Mouse (Mus musculus): ENCODE results near the gene Selenoo. TPM values are rescaled to one million over a fixed set of nuclear protein-coding genes. Genes with fewer than 3 reads are reported as not detected.
A peak's percentile ranks its signal among the peaks of the same experiment; 100 is the strongest.

Gene Selenoo
- polyA plus RNA-seq, 1 experiment from 2014 or later = 31.1 TPM

GRCm38 (mm10) chr15:89138046-89138405 lies 49.1 kb downstream of the Selenoo start:
- ChIA-PET CTCF (interaction anchor here (2.5 kb wide), 1 partner anchor 9 kb away, joined by 9 read pairs; the partner anchor contains the start of gene Hdac10), POLR2A (interaction anchor here (0.8 kb wide), 1 partner anchor 10 kb away, joined by 3 read pairs; the partner anchor contains the start of gene Hdac10)
- in situ Hi-C loops (cut with MboI; ENCODE audit: low pct_unique_long_range_greater_than_20kb) = no loop called here
- no peaks in the 10 kb centered on the region for H3K27me3 ChIP-seq
- ATAC-seq = no peak
- DNase-seq (ENCODE audit: low read depth, low spot score) = no peak
- no peak for TF ChIP-seq CTCF (IDR thresholded peaks at IDR 0.05)

DNA sequence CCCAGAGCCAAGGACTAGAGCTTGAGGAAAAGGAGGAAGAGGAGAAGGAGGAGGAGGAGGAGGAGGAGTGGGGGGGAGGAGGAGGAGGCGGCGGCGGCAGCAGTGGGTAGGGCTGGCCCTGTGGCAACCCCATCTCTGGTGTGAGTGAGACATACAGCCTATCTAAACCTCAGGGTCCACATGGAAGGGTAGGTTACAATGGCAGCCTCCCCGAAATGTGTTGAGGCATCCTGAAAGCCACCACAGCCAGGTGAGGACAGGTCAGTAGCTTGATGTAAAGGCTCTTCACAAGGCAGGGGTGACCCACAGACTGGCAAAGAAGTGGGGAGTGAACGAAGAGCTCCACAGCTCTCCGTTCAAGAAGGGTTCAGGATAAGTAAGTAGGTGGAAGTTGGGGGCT lies 49.6 kb downstream of the Selenoo start:
- ATAC-seq (no peak), DNase-seq (ENCODE audit: low read depth, low spot score) (no peak)
- POLR2A ChIA-PET = interaction anchor here (0.8 kb wide), 1 partner anchor 10 kb away, joined by 3 read pairs; the partner anchor contains the start of gene Hdac10
- no peak for TF ChIP-seq CTCF (IDR thresholded peaks at IDR 0.05)
- no peaks in the 10 kb centered on the region for H3K27me3 ChIP-seq
- CTCF ChIA-PET = interaction anchor here (2.5 kb wide), 1 partner anchor 10 kb away, joined by 9 read pairs; the partner anchor contains the start of gene Hdac10
- in situ Hi-C loops (cut with MboI; ENCODE audit: low pct_unique_long_range_greater_than_20kb) = no loop called here

DNA sequence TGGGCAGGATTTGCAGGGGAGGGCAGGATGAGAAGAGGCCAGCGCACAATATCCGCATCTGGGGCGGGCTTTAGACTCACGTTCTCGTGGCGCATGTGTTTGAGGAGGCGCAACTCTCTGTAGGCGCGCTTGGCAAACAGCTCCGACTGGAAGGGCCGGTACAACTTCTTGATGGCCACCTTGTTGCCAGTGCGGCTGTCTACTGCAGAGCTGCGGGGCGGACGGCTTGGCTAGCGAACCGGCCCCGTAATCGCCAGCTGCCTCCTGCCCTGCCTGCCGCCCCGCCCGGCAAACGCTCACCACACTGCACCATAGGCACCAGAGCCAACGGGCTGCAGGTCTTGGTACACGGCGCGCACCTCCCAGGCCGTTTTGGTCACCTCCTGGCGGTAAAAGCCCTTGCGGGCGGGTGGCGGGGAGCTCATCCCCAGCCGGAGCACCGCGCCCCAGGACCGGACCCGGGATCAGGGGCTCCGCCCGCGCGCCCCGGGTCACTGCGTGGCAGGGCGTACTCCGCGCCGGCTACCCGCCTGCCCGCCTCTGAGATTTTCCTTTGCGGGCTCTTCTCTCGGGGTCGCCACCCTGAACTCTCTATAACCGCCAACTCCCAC lies 51.3 kb downstream of the Selenoo start:
- TF ChIP-seq CTCF (IDR thresholded peaks at IDR 0.05) = no peak
- no peaks in the 10 kb centered on the region for H3K27me3 ChIP-seq
- DNase-seq (ENCODE audit: low read depth, low spot score) (no peak), ATAC-seq (peak; percentile 57)
- ChIA-PET POLR2A (no interaction called here), CTCF (interaction anchor here (1.0 to 1.5 kb wide), 2 partner anchors 10 to 12 kb away, joined by 4 read pairs; partner anchors contain the start of gene Hdac10)
- in situ Hi-C loops (cut with MboI; ENCODE audit: low pct_unique_long_range_greater_than_20kb) = no loop called here

DNA sequence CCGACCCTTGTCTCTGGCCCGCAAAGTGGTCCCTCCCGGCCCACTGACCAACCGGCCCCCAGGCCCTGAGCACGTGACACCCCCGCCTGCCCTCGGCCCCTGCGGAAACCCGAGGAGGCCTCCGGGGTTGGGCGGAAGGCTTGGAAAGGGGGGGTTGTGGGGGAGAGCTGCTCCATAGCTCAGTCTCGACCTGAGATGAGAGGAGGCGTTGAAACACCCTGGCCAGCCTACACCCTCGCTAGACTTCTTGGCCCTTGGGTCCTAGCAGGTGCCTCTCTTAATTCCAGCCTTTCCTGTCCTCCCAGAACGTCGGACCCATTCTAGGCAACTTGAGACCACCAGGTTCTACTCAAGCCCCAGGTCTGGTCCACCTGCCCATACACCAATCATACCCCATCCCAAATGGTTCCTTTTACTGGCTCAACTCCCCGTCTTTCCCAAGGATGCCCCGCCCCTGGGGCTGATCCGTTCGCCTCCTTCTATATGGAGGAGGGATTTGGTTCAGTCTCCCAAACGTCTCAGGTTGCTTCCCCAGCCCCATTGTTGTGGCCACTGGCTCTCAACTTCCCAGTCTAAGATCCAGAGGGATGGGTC lies 51.9 kb downstream of the Selenoo start, which contains the start of gene Mapk12:
Gene Mapk12, minus strand, starts transcription at position 45 of the 594 bp plus-strand sequence.
- H3K27me3 ChIP-seq = no peaks in the 10 kb centered on the region
- ChIA-PET POLR2A (interaction anchor here (0.5 to 1.2 kb wide), 2 partner anchors 14 to 29 kb away, joined by 3 read pairs; no protein-coding TSS in a partner anchor), CTCF (interaction anchor here (1.2 to 1.5 kb wide), 3 partner anchors 9 to 55 kb away, joined by 3 to 4 read pairs (median 4); partner anchors contain the start of gene Dennd6b)
- in situ Hi-C loops (cut with MboI; ENCODE audit: low pct_unique_long_range_greater_than_20kb) = no loop called here
- DNase-seq (ENCODE audit: low read depth, low spot score) (no peak), ATAC-seq (peak; percentile 10)
- TF ChIP-seq CTCF (IDR thresholded peaks at IDR 0.05) = no peak

DNA sequence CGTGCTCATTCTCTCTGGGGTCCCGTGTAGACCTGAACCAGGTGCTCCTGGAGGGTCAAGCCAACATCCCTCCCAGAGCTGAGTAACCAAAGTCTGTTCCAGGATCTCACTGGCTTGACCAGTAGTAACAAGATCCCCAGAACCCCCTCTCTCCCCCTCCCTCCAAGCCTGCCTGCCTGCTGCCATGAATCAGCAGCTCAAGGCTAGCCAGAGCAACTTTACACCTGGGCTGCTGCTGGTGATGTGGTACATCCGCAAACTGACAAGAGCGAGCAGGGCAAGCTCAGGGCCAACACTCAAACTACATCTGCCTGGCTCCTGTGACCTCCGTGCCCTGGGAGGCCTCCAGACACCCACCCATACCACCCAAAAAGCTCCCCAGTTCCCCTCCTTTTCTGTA lies 52.6 kb downstream of the Selenoo start:
- CTCF ChIA-PET = interaction anchor here (1.2 to 1.5 kb wide), 3 partner anchors 8 to 55 kb away, joined by 3 to 4 read pairs (median 4); partner anchors contain the start of gene Dennd6b

DNA sequence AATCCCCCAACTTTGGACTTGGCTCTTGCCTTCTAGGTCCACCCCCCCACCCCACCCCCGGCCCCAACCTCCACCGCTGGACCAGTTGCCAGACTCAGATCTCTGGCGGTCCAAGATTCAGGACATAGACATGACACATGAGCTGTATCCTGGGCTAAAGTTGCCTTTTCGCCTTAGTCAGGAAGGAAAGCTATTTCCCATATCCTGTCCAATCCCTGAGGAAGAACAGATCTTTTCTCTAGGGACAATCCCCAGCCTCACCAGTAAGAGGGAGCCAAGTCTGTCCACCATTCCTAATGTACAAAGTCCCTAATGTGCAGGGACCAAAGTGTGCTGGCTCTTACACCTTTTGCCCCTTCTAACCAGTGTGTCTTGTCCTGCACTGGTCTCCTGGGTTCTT lies 53.0 kb downstream of the Selenoo start:
- POLR2A ChIA-PET = interaction anchor here (0.5 to 0.6 kb wide), 2 partner anchors 30 to 62 kb away, joined by 3 read pairs; no protein-coding TSS in a partner anchor
- H3K27me3 ChIP-seq = no peaks in the 10 kb centered on the region
- ATAC-seq (no peak), DNase-seq (ENCODE audit: low read depth, low spot score) (no peak)
- TF ChIP-seq CTCF (IDR thresholded peaks at IDR 0.05) = no peak
- in situ Hi-C loops (cut with MboI; ENCODE audit: low pct_unique_long_range_greater_than_20kb) = no loop called here
- CTCF ChIA-PET = interaction anchor here (1.2 to 1.7 kb wide), 3 partner anchors 11 to 69 kb away, joined by 3 to 4 read pairs (median 3); partner anchors contain the start of genes Dennd6b and Ppp6r2

More for the DNA sequence above, 52.6 kb downstream of the Selenoo start:
- in situ Hi-C loops (cut with MboI; ENCODE audit: low pct_unique_long_range_greater_than_20kb) = no loop called here
- DNase-seq (ENCODE audit: low read depth, low spot score) (no peak), ATAC-seq (no peak)
- POLR2A ChIA-PET = interaction anchor here (0.5 to 1.2 kb wide), 2 partner anchors 14 to 62 kb away, joined by 3 read pairs; no protein-coding TSS in a partner anchor
- no peaks in the 10 kb centered on the region for H3K27me3 ChIP-seq
- no peak for TF ChIP-seq CTCF (IDR thresholded peaks at IDR 0.05)

DNA sequence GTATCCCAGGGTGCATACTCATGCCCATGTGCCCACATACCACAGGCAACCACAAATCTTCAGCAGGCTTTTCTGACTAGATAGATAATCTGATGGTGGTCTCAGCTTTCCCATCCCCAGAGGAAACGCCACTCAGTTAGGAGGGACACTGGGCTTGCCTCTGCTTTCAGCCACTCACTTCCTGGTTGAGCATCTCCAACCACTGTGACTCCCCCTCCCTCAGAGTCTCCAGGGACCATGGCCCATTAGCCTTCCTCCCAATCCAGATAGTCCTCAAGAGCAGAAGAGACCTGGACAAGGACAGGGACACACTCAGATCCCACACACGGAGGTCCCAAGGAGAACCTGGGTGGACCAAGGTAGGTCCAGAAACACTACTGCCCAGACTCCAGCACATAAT lies 54.2 kb downstream of the Selenoo start:
- ATAC-seq = no peak
- DNase-seq (ENCODE audit: low read depth, low spot score) = no peak
- POLR2A ChIA-PET = no interaction called here
- TF ChIP-seq CTCF (IDR thresholded peaks at IDR 0.05) = no peak
- in situ Hi-C loops (cut with MboI; ENCODE audit: low pct_unique_long_range_greater_than_20kb) = no loop called here
- CTCF ChIA-PET = interaction anchor here (1.7 kb wide), 1 partner anchor 68 kb away, joined by 3 read pairs; the partner anchor contains the start of gene Ppp6r2
- no peaks in the 10 kb centered on the region for H3K27me3 ChIP-seq

- ChIA-PET CTCF (no interaction called here), POLR2A (no interaction called here)
- DNase-seq (ENCODE audit: low read depth, low spot score) = no peak
- in situ Hi-C loops (cut with MboI; ENCODE audit: low pct_unique_long_range_greater_than_20kb) = no loop called here
- no peaks in the 10 kb centered on the region for H3K27me3 ChIP-seq
- ATAC-seq = no peak
- TF ChIP-seq CTCF (IDR thresholded peaks at IDR 0.05) = no peak
Observed at GRCm38 (mm10) chr15:89144965-89145364, 56.1 kb downstream of the Selenoo start.

- DNase-seq (ENCODE audit: low read depth, low spot score) (no peak), ATAC-seq (no peak)
- no peaks in the 10 kb centered on the region for H3K27me3 ChIP-seq
- in situ Hi-C loops (cut with MboI; ENCODE audit: low pct_unique_long_range_greater_than_20kb) = no loop called here
- TF ChIP-seq CTCF (IDR thresholded peaks at IDR 0.05) = no peak
- POLR2A ChIA-PET = no interaction called here
- CTCF ChIA-PET = no interaction called here
Observed at GRCm38 (mm10) chr15:89145813-89146350, 57.0 kb downstream of the Selenoo start.

DNA sequence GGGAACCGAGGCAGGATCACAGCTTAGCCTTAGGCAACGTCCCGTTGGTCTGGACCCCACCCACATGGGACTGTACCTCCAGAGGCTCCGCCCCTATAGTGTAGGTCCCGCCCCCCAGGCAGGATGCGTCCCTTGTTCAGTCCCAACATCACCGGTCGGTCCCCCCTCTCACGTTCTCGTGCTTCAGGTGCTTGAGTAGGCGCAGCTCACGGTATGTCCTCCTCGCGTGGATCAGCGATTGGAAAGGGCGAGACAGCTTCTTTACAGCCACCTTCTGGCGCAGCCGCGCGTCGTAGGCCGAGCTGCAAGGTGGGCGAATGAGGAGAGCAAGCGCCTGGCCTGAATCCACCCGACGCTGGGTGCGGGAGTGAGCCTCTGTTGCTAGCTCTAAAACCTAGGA lies 57.7 kb downstream of the Selenoo start:
- no peak for TF ChIP-seq CTCF (IDR thresholded peaks at IDR 0.05)
- in situ Hi-C loops (cut with MboI; ENCODE audit: low pct_unique_long_range_greater_than_20kb) = no loop called here
- ATAC-seq = no peak
- ChIA-PET CTCF (no interaction called here), POLR2A (no interaction called here)
- DNase-seq (ENCODE audit: low read depth, low spot score) = no peak
- H3K27me3 ChIP-seq = no peaks in the 10 kb centered on the region

DNA sequence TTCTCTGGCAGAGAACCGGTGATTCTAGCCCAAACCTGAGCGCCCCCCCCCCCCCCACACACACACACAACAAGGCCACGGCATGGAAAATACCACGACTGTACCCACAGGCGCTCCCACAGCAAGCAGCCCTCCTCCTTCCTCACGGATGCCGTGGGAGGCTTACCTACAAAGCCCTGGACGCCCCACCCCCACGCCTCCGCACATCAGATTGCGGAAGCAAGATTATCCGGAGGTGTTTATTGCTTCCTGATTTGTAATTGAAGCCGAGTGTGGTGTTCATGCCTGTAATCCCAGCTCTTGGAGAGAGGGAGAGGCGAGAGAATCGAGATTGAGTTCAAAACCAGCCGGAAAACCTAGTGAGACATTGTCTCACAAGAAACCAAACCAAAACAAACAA lies 58.1 kb downstream of the Selenoo start:
- TF ChIP-seq CTCF (IDR thresholded peaks at IDR 0.05) = no peak
- ATAC-seq (no peak), DNase-seq (ENCODE audit: low read depth, low spot score) (no peak)
- POLR2A ChIA-PET = no interaction called here
- CTCF ChIA-PET = no interaction called here
- in situ Hi-C loops (cut with MboI; ENCODE audit: low pct_unique_long_range_greater_than_20kb) = no loop called here
- H3K27me3 ChIP-seq = no peaks in the 10 kb centered on the region
